Mouse (Mus musculus) myocyte (in vitro differentiated cells): ENCODE results near the gene Itpr1. TPM values are rescaled to one million over a fixed set of nuclear protein-coding genes. Genes with fewer than 3 reads are reported as not detected.

Experiments
- H3K27me3 ChIP-seq: one replicate; pipeline ENCODE4 v1.6.1; 2011; ENCODE audit not compliant: control insufficient read depth, insufficient read depth, insufficient read length
- H3K36me3 ChIP-seq: one replicate; pipeline ENCODE4 v1.6.1; 2011; ENCODE audit not compliant: control insufficient read depth, insufficient read depth
- H3K4me2 ChIP-seq: one replicate; pipeline ENCODE4 v1.6.1; 2011; ENCODE audit warnings: low read depth, control low read depth
- H3K4me3 ChIP-seq: one replicate; pipeline ENCODE4 v1.5.1; 2011; ENCODE audit warnings: mild to moderate bottlenecking, control low read depth, moderate library complexity
- H3K79me2 ChIP-seq: one replicate; pipeline ENCODE4 v1.6.1; 2011; ENCODE audit not compliant: control insufficient read depth, insufficient read depth
- H3ac ChIP-seq: one replicate; pipeline ENCODE4 v1.6.1; 2011; ENCODE audit not compliant: control insufficient read depth, insufficient read length
- CEBPB ChIP-seq: IDR thresholded peaks from 2 replicates; pipeline ENCODE4 v1.6.1; 2011; ENCODE audit warnings: mild to moderate bottlenecking, moderate library complexity; ENCODE audit not compliant: poor library complexity, insufficient read depth, severe bottlenecking
- E2F4 ChIP-seq: IDR thresholded peaks from one replicate; pipeline ENCODE4 v1.6.1; 2011; ENCODE audit warnings: mild to moderate bottlenecking, control low read depth, moderate library complexity; ENCODE audit not compliant: insufficient read depth
- MAX ChIP-seq: IDR thresholded peaks from one replicate; pipeline ENCODE4 v1.6.1; 2011; ENCODE audit warnings: low read depth, mild to moderate bottlenecking, control low read depth
- MYOD1 ChIP-seq, 3 experiments: IDR thresholded peaks; one replicate each; pipeline ENCODE4 v1.6.1; 2011; ENCODE audit warnings: control low read depth in 2 of 3, low read depth in 2 of 3, mild to moderate bottlenecking in 2 of 3, moderate library complexity in 1 of 3; ENCODE audit not compliant: insufficient read length in 2 of 3, control insufficient read depth in 1 of 3
- MYOG ChIP-seq, 3 experiments: IDR thresholded peaks; one replicate each; pipeline ENCODE4 v1.6.1; 2011; ENCODE audit warnings: control low read depth in 2 of 3, low read depth in 2 of 3, mild to moderate bottlenecking in 2 of 3; ENCODE audit not compliant: insufficient read length in 2 of 3, control insufficient read depth in 1 of 3, insufficient read depth in 1 of 3
- POLR2A ChIP-seq: IDR thresholded peaks from one replicate; pipeline ENCODE4 v1.6.1; 2011; ENCODE audit warnings: low read depth, mild to moderate bottlenecking, control low read depth, moderate library complexity; ENCODE audit not compliant: insufficient read length
- POLR2AphosphoS2 ChIP-seq: IDR thresholded peaks from one replicate; pipeline ENCODE4 v1.6.1; 2011; ENCODE audit warnings: low read depth, control low read depth; ENCODE audit not compliant: insufficient read length
- REST ChIP-seq: IDR thresholded peaks from one replicate; pipeline ENCODE4 v1.6.1; 2011; ENCODE audit warnings: mild to moderate bottlenecking, control low read depth, moderate library complexity; ENCODE audit not compliant: insufficient read depth, insufficient read length
- SRF ChIP-seq: IDR thresholded peaks from one replicate; pipeline ENCODE4 v1.6.1; 2011; ENCODE audit warnings: low read depth; ENCODE audit not compliant: control insufficient read depth, insufficient read length
- TCF12 ChIP-seq: IDR thresholded peaks from one replicate; pipeline ENCODE4 v1.6.1; 2011; ENCODE audit warnings: mild to moderate bottlenecking, control low read depth; ENCODE audit not compliant: poor library complexity, insufficient read depth, severe bottlenecking
- TCF3 ChIP-seq: IDR thresholded peaks from one replicate; pipeline ENCODE4 v1.6.1; 2011; ENCODE audit warnings: low read depth, control low read depth; ENCODE audit not compliant: insufficient read length
- USF1 ChIP-seq: IDR thresholded peaks from one replicate; pipeline ENCODE4 v1.6.1; 2011; ENCODE audit warnings: low read depth, mild to moderate bottlenecking, control low read depth, moderate library complexity
- polyA plus RNA-seq: library from polyadenylated mRNA; unstranded; fragments of >200 nt; fragmentation: generic; extraction: Trizol; gene quantifications from one replicate; pipeline ENCODE4 v1.2.1, GENCODE M21; 2012; ENCODE audit warnings: missing spikeins

Itpr1 gene
- polyA plus RNA-seq, 1 experiment = 3.1 TPM

DNA sequence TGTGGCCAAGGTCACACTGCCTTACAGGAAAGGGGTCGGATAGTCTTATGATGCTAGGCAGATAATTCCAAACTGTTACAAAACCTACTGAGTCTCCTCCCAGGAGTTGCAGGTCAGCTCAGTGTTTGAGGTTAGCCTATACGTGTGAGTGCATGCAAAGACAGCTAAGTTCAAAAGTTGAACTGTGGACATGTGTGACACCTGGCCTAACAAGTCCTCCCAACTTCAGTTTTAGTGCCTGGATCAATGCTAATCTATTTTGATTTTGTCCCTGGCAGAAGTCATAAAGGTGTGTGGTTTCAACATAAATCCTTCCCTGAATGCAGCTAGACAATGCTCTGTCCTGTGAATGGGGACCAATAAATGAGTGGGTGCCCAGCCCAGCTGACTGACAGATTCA is 167.3 kb downstream of the Itpr1 start:
- H3K27me3 ChIP-seq = no peaks in the 10 kb centered on the region
- H3ac ChIP-seq = no peak overlapping the region
- no peaks in the 10 kb centered on the region for H3K79me2 ChIP-seq
- H3K4me3 ChIP-seq = no peak overlapping the region
- TF ChIP-seq REST = no peak
- no peak for TF ChIP-seq POLR2AphosphoS2
- TF ChIP-seq E2F4 = no peak
- TF ChIP-seq USF1 = no peak
- no peak for TF ChIP-seq MYOD1 (IDR thresholded peaks at IDR 0.05; ENCODE audit: control insufficient read depth in 1 of 3, insufficient read length in 2 of 3, low read depth in 2 of 3)
- no peak for TF ChIP-seq SRF
- no peak for TF ChIP-seq MAX
- no peak for TF ChIP-seq CEBPB
- H3K36me3 ChIP-seq = no peaks in the 10 kb centered on the region
- H3K4me2 ChIP-seq = no peak overlapping the region

DNA sequence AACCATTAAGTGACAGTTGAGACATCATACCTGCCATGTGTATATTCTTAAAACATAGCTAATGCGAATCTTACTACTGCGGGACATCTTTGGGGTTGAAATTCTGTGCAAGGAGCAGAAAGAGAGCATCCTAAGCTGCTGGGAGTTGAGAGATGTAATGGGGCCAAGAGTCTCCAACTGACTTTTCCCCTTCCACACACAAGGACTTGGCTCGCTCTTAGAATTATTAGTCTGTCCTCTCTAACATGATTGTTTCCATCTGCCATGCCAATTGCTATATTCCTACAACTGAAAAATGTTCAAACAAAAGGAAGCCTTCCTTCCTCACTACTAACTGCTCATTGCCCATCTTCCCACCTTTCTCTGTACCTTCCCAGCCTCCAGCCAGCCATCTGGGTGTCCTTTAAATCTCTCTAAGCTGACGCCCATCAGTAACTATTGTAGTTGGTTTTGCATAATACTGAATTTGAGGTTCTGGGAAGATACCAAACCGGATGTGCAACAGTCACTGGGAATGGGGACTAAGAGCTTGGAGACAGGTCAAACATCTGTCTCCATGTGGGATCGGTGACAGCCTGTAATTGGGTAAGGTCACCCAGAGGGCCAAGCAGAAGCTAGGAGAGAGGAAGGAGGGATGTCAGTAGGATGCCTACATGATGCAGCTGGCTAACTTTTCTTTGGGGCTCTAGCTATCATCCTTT is 177.9 kb downstream of the Itpr1 start:
- Histone ChIP-seq H3ac (no peak overlapping the region), H3K79me2 (no peaks in the 10 kb centered on the region), H3K27me3 (no peaks in the 10 kb centered on the region), H3K36me3 (no peaks in the 10 kb centered on the region), H3K4me2 (no peak overlapping the region), H3K4me3 (no peak overlapping the region)
- no peak for TF ChIP-seq USF1
- no peak for TF ChIP-seq MAX
- TF ChIP-seq SRF = no peak
- no peak for TF ChIP-seq POLR2AphosphoS2
- no peak for TF ChIP-seq REST
- TF ChIP-seq POLR2A = no peak

DNA sequence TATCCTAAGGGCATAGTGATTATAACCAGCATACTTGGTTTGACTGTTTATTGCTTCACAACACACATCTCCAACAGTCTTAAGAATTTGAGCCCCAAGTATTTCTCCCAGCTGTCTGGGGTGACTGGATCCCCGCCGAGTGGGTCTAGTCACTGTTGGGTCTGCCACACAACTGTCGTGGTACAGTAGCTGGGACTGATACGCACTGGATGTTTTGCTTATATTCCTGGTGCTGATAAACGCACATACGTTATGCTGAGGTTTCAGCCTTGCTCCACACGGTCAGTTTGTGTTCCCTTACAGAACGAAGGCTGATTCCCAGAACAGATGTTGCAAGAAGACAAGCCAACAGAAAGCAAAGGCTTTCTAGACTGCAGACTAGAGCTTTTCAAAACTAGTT is 180.2 kb downstream of the Itpr1 start:
- H3ac ChIP-seq = no peak overlapping the region
- TF ChIP-seq TCF3 = no peak
- no peak for TF ChIP-seq MYOD1 (IDR thresholded peaks at IDR 0.05; ENCODE audit: control insufficient read depth in 1 of 3, insufficient read length in 2 of 3, low read depth in 2 of 3)
- no peak for TF ChIP-seq POLR2AphosphoS2
- TF ChIP-seq E2F4 = no peak
- no peak for TF ChIP-seq MAX
- TF ChIP-seq TCF12 = no peak
- no peak for TF ChIP-seq MYOG (IDR thresholded peaks at IDR 0.05; ENCODE audit: control insufficient read depth in 1 of 3, insufficient read depth in 1 of 3, insufficient read length in 2 of 3, low read depth in 2 of 3)
- TF ChIP-seq SRF = no peak
- TF ChIP-seq REST = no peak
- no peaks in the 10 kb centered on the region for H3K36me3 ChIP-seq
- no peak overlapping the region for H3K4me3 ChIP-seq
- no peaks in the 10 kb centered on the region for H3K27me3 ChIP-seq
- no peaks in the 10 kb centered on the region for H3K79me2 ChIP-seq
- H3K4me2 ChIP-seq = no peak overlapping the region

DNA sequence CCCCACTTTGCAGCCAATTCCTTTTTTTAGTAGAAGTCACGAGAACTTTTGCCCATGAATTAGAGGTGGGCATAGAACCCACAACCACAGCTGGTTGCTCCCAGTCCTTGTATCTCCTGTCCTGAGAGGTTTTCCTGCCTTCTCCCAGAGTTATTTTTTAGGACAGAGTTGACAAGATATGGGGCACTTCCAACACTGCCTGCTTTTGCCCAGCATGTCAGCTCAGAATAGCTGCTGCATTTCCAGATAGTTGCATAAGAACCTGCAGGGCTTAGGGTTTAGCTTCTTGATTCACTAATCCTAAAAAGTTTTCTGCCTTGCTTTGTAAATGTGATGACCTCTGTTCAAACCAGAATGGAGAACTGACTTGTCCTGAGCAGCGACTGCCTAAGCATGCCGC is 185.1 kb downstream of the Itpr1 start:
- TF ChIP-seq TCF3 = no peak
- TF ChIP-seq POLR2A = no peak
- TF ChIP-seq E2F4 = no peak
- no peak for TF ChIP-seq REST
- Histone ChIP-seq H3K4me2 (no peak overlapping the region), H3K27me3 (no peaks in the 10 kb centered on the region), H3K36me3 (no peaks in the 10 kb centered on the region), H3ac (no peak overlapping the region), H3K79me2 (no peaks in the 10 kb centered on the region), H3K4me3 (no peak overlapping the region)

DNA sequence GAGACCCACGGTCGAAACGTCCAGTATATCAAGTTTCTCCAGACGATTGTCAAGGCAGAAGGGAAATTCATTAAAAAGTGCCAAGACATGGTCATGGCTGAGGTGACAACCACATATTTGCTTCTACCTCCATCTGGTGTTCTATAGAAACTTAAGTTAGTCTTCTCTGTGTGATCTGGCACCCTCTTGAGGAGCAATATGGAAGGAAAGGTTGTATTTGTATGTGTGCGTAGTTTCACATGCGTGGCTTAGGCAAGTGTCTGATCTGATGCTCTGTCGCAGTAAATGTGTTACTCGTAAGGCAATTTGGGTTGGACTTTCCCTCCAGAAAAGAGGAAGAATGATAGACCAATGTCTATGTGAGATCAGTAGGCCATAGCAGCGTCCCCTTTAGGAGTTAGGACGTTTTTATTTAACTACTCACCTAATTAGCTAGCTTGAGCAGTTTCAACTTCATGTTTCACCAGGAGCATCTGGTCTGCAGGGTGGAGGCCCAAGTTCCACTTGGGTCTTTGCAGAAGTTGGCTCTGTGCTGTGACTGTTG is 188.6 kb downstream of the Itpr1 start:
- H3K36me3 ChIP-seq = no peaks in the 10 kb centered on the region

More for the DNA sequence above, 188.6 kb downstream of the Itpr1 start:
- Histone ChIP-seq H3K79me2 (no peaks in the 10 kb centered on the region), H3K4me3 (no peak overlapping the region), H3K4me2 (no peak overlapping the region), H3K27me3 (no peaks in the 10 kb centered on the region), H3ac (no peak overlapping the region)
- TF ChIP-seq POLR2AphosphoS2 (no peak), TCF12 (no peak), MYOG (IDR thresholded peaks at IDR 0.05; ENCODE audit: control insufficient read depth in 1 of 3, insufficient read depth in 1 of 3, insufficient read length in 2 of 3, low read depth in 2 of 3) (no peak), TCF3 (no peak), CEBPB (no peak), MAX (no peak)
